Mouse (Mus musculus) megakaryocyte, embryonic 14.5 days (primary cell): Measurements from ENCODE around the gene Olfr888.

ENCODE experiments used
- FLI1 ChIP-seq: IDR thresholded peaks from 2 replicates; pipeline ENCODE4 v1.6.1; 2012; ENCODE audit warnings: low read length, inconsistent platforms, mixed read lengths
- GATA1 ChIP-seq: IDR thresholded peaks from 3 replicates; pipeline ENCODE4 v1.6.1; 2012; ENCODE audit warnings: mixed read lengths, low read length, inconsistent platforms, borderline replicate concordance

DNA sequence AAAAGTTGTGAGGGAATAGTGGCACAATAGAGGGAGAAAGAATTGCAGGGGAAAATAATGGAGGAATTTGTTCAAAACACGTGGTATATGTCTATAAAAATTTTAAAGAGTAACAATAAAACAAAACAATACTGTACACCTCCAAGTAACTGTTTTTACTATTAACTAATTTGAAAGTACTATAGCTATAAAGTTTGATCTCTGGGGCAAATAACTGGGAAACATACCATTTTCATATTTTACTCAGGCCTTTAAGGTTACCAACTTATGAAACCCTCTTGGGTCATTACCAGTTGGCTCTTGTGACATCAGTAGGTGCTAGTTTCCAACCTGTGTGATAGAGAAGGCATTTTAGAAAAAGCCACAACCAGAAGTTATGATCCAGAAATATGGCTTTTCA lies 24.2 kb upstream of the Olfr888 start, which contains the start of gene Olfr887:
- no peak for TF ChIP-seq GATA1
- TF ChIP-seq FLI1: no peak
